Mouse (Mus musculus) liver, adult 2 months (tissue): ENCODE results near the gene Muc20.

ENCODE experiments used
- CTCF ChIP-seq: fragments of 200-500 bp; IDR thresholded peaks from 2 replicates; pipeline ENCODE4 v1.5.1; 2011; ENCODE audit warnings: low read depth, low read length, control low read depth
- POLR2A ChIP-seq: fragments of 200-500 bp; IDR thresholded peaks from 2 replicates; pipeline ENCODE4 v1.6.1; 2011; ENCODE audit warnings: low read length, control low read depth; ENCODE audit not compliant: insufficient read depth; ENCODE audit errors: extremely low read depth

DNA sequence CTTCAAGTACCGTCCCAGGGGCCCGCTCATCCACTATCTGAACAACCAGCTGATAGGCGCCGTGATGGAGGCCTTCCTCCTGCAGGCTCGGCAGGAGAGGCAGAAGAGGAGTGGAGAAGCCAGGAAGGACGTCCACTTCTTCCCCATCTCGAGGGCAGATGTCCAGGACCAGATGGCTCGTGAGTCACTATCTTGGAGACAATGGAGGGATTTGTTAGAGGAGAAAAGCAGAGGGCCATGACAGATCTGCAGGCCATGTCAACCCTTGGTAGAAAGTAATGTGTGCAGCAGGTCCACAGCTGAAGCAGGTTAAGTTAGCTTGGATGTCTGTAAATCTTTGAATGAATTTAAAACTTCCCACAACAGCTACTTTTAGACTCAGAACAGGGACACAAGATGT is 18.3 kb downstream of the Muc20 start:
- TF ChIP-seq CTCF: no peak
- TF ChIP-seq POLR2A: no peak
